Mouse (Mus musculus): ENCODE results near the gene Ank.

GRCm38 (mm10) chr15:27618778-27619533 is 152.5 kb downstream of the Ank start:
- no peak for TF ChIP-seq CTCF (conservative IDR thresholded peaks at IDR 0.05; ENCODE audit: low read length)
- no peak for TF ChIP-seq POU5F1 (IDR thresholded peaks at IDR 0.05; ENCODE audit: borderline replicate concordance, low read length)

Measured in E14TG2a.4 (cell line).